Mouse (Mus musculus): ENCODE data around the gene Rtkn2. TPM values are rescaled to one million over a fixed set of nuclear protein-coding genes. Genes with fewer than 3 reads are reported as not detected.

Rtkn2 gene
- polyA plus RNA-seq, 1 experiment from 2014 or later: 8.1 TPM

GRCm38 (mm10) chr10:68005404-68005803 is 26.0 kb downstream of the Rtkn2 start:
- Histone ChIP-seq H3K9ac (replicated peaks; ENCODE audit: low read depth, low read length) (no peak overlapping the region), H3K4me1 (replicated peaks; ENCODE audit: control insufficient read depth, insufficient read depth, low read length) (no peaks in the 10 kb centered on the region), H3K27ac (ENCODE audit: low read length) (no peak overlapping the region), H3K36me3 (ENCODE audit: control insufficient read depth, insufficient read depth) (no peaks in the 10 kb centered on the region), H3K4me3 (replicated peaks; ENCODE audit: low read length) (no peak overlapping the region), H3K4me2 (ENCODE audit: low read length) (no peak overlapping the region), H3K27me3 (replicated peaks; ENCODE audit: control insufficient read depth, insufficient read depth, low read length) (no peaks in the 10 kb centered on the region), H3K9me3 (ENCODE audit: control insufficient read depth, low read length) (no peaks in the 10 kb centered on the region)
- 92% methylated on average over 17 of the region's 17 CpGs for WGBS
- no peak for ATAC-seq

GRCm38 (mm10) chr10:68006491-68006890 is 27.1 kb downstream of the Rtkn2 start:
- no peaks in the 10 kb centered on the region for H3K27me3 ChIP-seq (replicated peaks; ENCODE audit: control insufficient read depth, insufficient read depth, low read length)
- no peak for ATAC-seq
- H3K9me3 ChIP-seq (ENCODE audit: control insufficient read depth, low read length): no peaks in the 10 kb centered on the region
- no peaks in the 10 kb centered on the region for H3K36me3 ChIP-seq (ENCODE audit: control insufficient read depth, insufficient read depth)
- no peak overlapping the region for H3K9ac ChIP-seq (replicated peaks; ENCODE audit: low read depth, low read length)
- 96% methylated on average over 11 of the region's 11 CpGs for WGBS
- no peak overlapping the region for H3K27ac ChIP-seq (ENCODE audit: low read length)
- H3K4me1 ChIP-seq (replicated peaks; ENCODE audit: control insufficient read depth, insufficient read depth, low read length): no peaks in the 10 kb centered on the region
- H3K4me3 ChIP-seq (replicated peaks; ENCODE audit: low read length): no peak overlapping the region
- H3K4me2 ChIP-seq (ENCODE audit: low read length): no peak overlapping the region

GRCm38 (mm10) chr10:68007103-68007502 is 27.7 kb downstream of the Rtkn2 start:
- no peak overlapping the region for H3K27ac ChIP-seq (ENCODE audit: low read length)
- no peaks in the 10 kb centered on the region for H3K9me3 ChIP-seq (ENCODE audit: control insufficient read depth, low read length)
- WGBS: 92% methylated on average over 6 of the region's 6 CpGs
- H3K4me1 ChIP-seq (replicated peaks; ENCODE audit: control insufficient read depth, insufficient read depth, low read length): no peaks in the 10 kb centered on the region
- no peaks in the 10 kb centered on the region for H3K36me3 ChIP-seq (ENCODE audit: control insufficient read depth, insufficient read depth)
- H3K27me3 ChIP-seq (replicated peaks; ENCODE audit: control insufficient read depth, insufficient read depth, low read length): no peaks in the 10 kb centered on the region
- no peak overlapping the region for H3K4me3 ChIP-seq (replicated peaks; ENCODE audit: low read length)
- H3K9ac ChIP-seq (replicated peaks; ENCODE audit: low read depth, low read length): no peak overlapping the region
- H3K4me2 ChIP-seq (ENCODE audit: low read length): no peak overlapping the region
- ATAC-seq: no peak

GRCm38 (mm10) chr10:68008198-68008955 is 29.0 kb downstream of the Rtkn2 start:
- WGBS: 86% methylated on average over 13 of the region's 13 CpGs
- H3K9ac ChIP-seq (replicated peaks; ENCODE audit: low read depth, low read length): no peak overlapping the region
- H3K27ac ChIP-seq (ENCODE audit: low read length): no peak overlapping the region

GRCm38 (mm10) chr10:68009301-68009700 is 29.9 kb downstream of the Rtkn2 start:
- Histone ChIP-seq H3K4me3 (replicated peaks; ENCODE audit: low read length) (no peak overlapping the region), H3K9ac (replicated peaks; ENCODE audit: low read depth, low read length) (no peak overlapping the region), H3K9me3 (ENCODE audit: control insufficient read depth, low read length) (no peaks in the 10 kb centered on the region), H3K27me3 (replicated peaks; ENCODE audit: control insufficient read depth, insufficient read depth, low read length) (no peaks in the 10 kb centered on the region), H3K4me2 (ENCODE audit: low read length) (no peak overlapping the region), H3K4me1 (replicated peaks; ENCODE audit: control insufficient read depth, insufficient read depth, low read length) (no peaks in the 10 kb centered on the region), H3K36me3 (ENCODE audit: control insufficient read depth, insufficient read depth) (no peaks in the 10 kb centered on the region), H3K27ac (ENCODE audit: low read length) (no peak overlapping the region)
- whole genome bisulfite sequencing: 95% methylated on average over 9 of the region's 9 CpGs
- ATAC-seq: no peak

More at GRCm38 (mm10) chr10:68008198-68008955, 29.0 kb downstream of the Rtkn2 start:
- Histone ChIP-seq H3K27me3 (replicated peaks; ENCODE audit: control insufficient read depth, insufficient read depth, low read length) (no peaks in the 10 kb centered on the region), H3K9me3 (ENCODE audit: control insufficient read depth, low read length) (no peaks in the 10 kb centered on the region), H3K4me3 (replicated peaks; ENCODE audit: low read length) (no peak overlapping the region), H3K4me1 (replicated peaks; ENCODE audit: control insufficient read depth, insufficient read depth, low read length) (no peaks in the 10 kb centered on the region), H3K4me2 (ENCODE audit: low read length) (no peak overlapping the region), H3K36me3 (ENCODE audit: control insufficient read depth, insufficient read depth) (no peaks in the 10 kb centered on the region)
- ATAC-seq: no peak

GRCm38 (mm10) chr10:68009867-68010266 is 30.5 kb downstream of the Rtkn2 start:
- Histone ChIP-seq H3K4me1 (replicated peaks; ENCODE audit: control insufficient read depth, insufficient read depth, low read length) (no peaks in the 10 kb centered on the region), H3K4me2 (ENCODE audit: low read length) (no peak overlapping the region), H3K4me3 (replicated peaks; ENCODE audit: low read length) (no peak overlapping the region), H3K36me3 (ENCODE audit: control insufficient read depth, insufficient read depth) (no peaks in the 10 kb centered on the region), H3K9ac (replicated peaks; ENCODE audit: low read depth, low read length) (no peak overlapping the region), H3K27ac (ENCODE audit: low read length) (no peak overlapping the region), H3K27me3 (replicated peaks; ENCODE audit: control insufficient read depth, insufficient read depth, low read length) (no peaks in the 10 kb centered on the region), H3K9me3 (ENCODE audit: control insufficient read depth, low read length) (no peaks in the 10 kb centered on the region)
- ATAC-seq: no peak
- 97% methylated on average over 7 of the region's 7 CpGs for WGBS

GRCm38 (mm10) chr10:68013137-68013536 is 33.8 kb downstream of the Rtkn2 start:
- ATAC-seq: no peak
- Histone ChIP-seq H3K4me2 (ENCODE audit: low read length) (no peak overlapping the region), H3K36me3 (ENCODE audit: control insufficient read depth, insufficient read depth) (no peaks in the 10 kb centered on the region), H3K27me3 (replicated peaks; ENCODE audit: control insufficient read depth, insufficient read depth, low read length) (no peaks in the 10 kb centered on the region), H3K27ac (ENCODE audit: low read length) (no peak overlapping the region), H3K4me3 (replicated peaks; ENCODE audit: low read length) (no peak overlapping the region), H3K9ac (replicated peaks; ENCODE audit: low read depth, low read length) (no peak overlapping the region), H3K4me1 (replicated peaks; ENCODE audit: control insufficient read depth, insufficient read depth, low read length) (no peaks in the 10 kb centered on the region), H3K9me3 (ENCODE audit: control insufficient read depth, low read length) (no peaks in the 10 kb centered on the region)
- 78% methylated on average over 2 of the region's 2 CpGs for WGBS

- H3K9ac ChIP-seq (replicated peaks; ENCODE audit: low read depth, low read length): no peak overlapping the region
- no peak for ATAC-seq
- 100% methylated on average over 2 of the region's 2 CpGs for WGBS
- no peak overlapping the region for H3K4me3 ChIP-seq (replicated peaks; ENCODE audit: low read length)
- H3K4me2 ChIP-seq (ENCODE audit: low read length): no peak overlapping the region
- no peak overlapping the region for H3K27ac ChIP-seq (ENCODE audit: low read length)
- no peaks in the 10 kb centered on the region; the same call in 1 of the 2 replicates for H3K9me3 ChIP-seq (ENCODE audit: control insufficient read depth, low read length)
- H3K27me3 ChIP-seq (replicated peaks; ENCODE audit: control insufficient read depth, insufficient read depth, low read length): no peaks in the 10 kb centered on the region
- 0 out of 2 replicates have a peak, but pooled peaks cover 8% of the 10 kb centered on the region for H3K4me1 ChIP-seq (replicated peaks; ENCODE audit: control insufficient read depth, insufficient read depth, low read length)
- 0 out of 2 replicates have a peak, but pooled peaks cover 2% of the 10 kb centered on the region for H3K36me3 ChIP-seq (ENCODE audit: control insufficient read depth, insufficient read depth)
Measured at GRCm38 (mm10) chr10:68020755-68021154, 41.4 kb downstream of the Rtkn2 start.

- H3K4me1 ChIP-seq (replicated peaks; ENCODE audit: control insufficient read depth, insufficient read depth, low read length): 0 out of 2 replicates have a peak, but pooled peaks cover 8% of the 10 kb centered on the region
- H3K36me3 ChIP-seq (ENCODE audit: control insufficient read depth, insufficient read depth): no peaks in the 10 kb centered on the region
- no peak overlapping the region for H3K4me2 ChIP-seq (ENCODE audit: low read length)
- H3K4me3 ChIP-seq (replicated peaks; ENCODE audit: low read length): no peak overlapping the region
- no peak for ATAC-seq
- no peak overlapping the region for H3K27ac ChIP-seq (ENCODE audit: low read length)
- 48% methylated on average over 3 of the region's 3 CpGs for WGBS
- H3K27me3 ChIP-seq (replicated peaks; ENCODE audit: control insufficient read depth, insufficient read depth, low read length): no peaks in the 10 kb centered on the region
- H3K9me3 ChIP-seq (ENCODE audit: control insufficient read depth, low read length): no peaks in the 10 kb centered on the region
- H3K9ac ChIP-seq (replicated peaks; ENCODE audit: low read depth, low read length): no peak overlapping the region
Measured at GRCm38 (mm10) chr10:68025660-68026059, 46.3 kb downstream of the Rtkn2 start.
